In genomic region chr19:58860255-58861173, GRCm38 (mm10) we compare ENCODE assay signal across 8 mouse cellular contexts.
DNase-seq lines count a peak whose midpoint lies in the region; ATAC-seq and TF ChIP-seq lines count a peak whose summit lies in the region.

No protein-coding gene starts in this region.

- ATAC-seq in embryonic facial prominence, embryonic 13.5 days (ENCODE audit: insufficient number of reproducible peaks, insufficient read depth, low FRiP score, low TSS enrichment, low read depth): peak; percentile 78; the same call in 1 of the 2 replicates
- peak; percentile 86 for ATAC-seq in limb, embryonic 12.5 days (ENCODE audit: insufficient number of reproducible peaks, insufficient read depth, low FRiP score, low TSS enrichment, low read depth)
- peak; percentile 90 for ATAC-seq in midbrain, embryonic 13.5 days

- peak overlapping the region; percentile 9; the same call in 1 of the 2 replicates for H3K4me3 ChIP-seq in thymus, adult 2 months (ENCODE audit: control insufficient read depth, insufficient read depth, low read length)
- peak overlapping the region; percentile 62 for H3K4me3 ChIP-seq in embryonic facial prominence, embryonic 13.5 days
- H3K4me3 ChIP-seq in limb, embryonic 12.5 days (replicated peaks): peak overlapping the region; percentile 62
- H3K4me3 ChIP-seq in midbrain, embryonic 13.5 days (replicated peaks): peak overlapping the region; percentile 56

- no peaks in the 10 kb centered on the region for H3K9me3 ChIP-seq in embryonic facial prominence, embryonic 13.5 days
- peaks cover 4% of the 10 kb centered on the region; the same call in 1 of the 2 replicates for H3K9me3 ChIP-seq in limb, embryonic 12.5 days
- no peaks in the 10 kb centered on the region for H3K9me3 ChIP-seq in midbrain, embryonic 13.5 days

- 7% methylated on average over 46 of the region's 46 CpGs for WGBS in thymus, adult 2 months
- WGBS in embryonic facial prominence, embryonic 13.5 days: 1% methylated on average over 46 of the region's 46 CpGs
- WGBS in limb, embryonic 12.5 days: under 1% methylated on average over 46 of the region's 46 CpGs
- WGBS in midbrain, embryonic 13.5 days: under 1% methylated on average over 45 of the region's 46 CpGs

- H3K27ac ChIP-seq in thymus, adult 2 months (ENCODE audit: control insufficient read depth, insufficient read depth, low read length): no peak overlapping the region
- no peak overlapping the region for H3K27ac ChIP-seq in embryonic facial prominence, embryonic 13.5 days
- no peak overlapping the region for H3K27ac ChIP-seq in limb, embryonic 12.5 days
- H3K27ac ChIP-seq in midbrain, embryonic 13.5 days: peak overlapping the region; percentile 70

- no peak for TF ChIP-seq CTCF in thymus, adult 2 months (IDR thresholded peaks at IDR 0.05; ENCODE audit: borderline replicate concordance, control insufficient read depth, extremely low read depth, insufficient read depth, low read length, poor library complexity)

- H3K27me3 ChIP-seq in thymus, adult 2 months (ENCODE audit: control insufficient read depth, insufficient read depth, low read length): peaks cover 13% of the 10 kb centered on the region; the same call in 1 of the 2 replicates
- peaks cover 44% of the 10 kb centered on the region for H3K27me3 ChIP-seq in embryonic facial prominence, embryonic 13.5 days
- H3K27me3 ChIP-seq in limb, embryonic 12.5 days: peaks cover 38% of the 10 kb centered on the region
- H3K27me3 ChIP-seq in midbrain, embryonic 13.5 days: no peaks in the 10 kb centered on the region

- peak overlapping the region; percentile 69 for H3K9ac ChIP-seq in embryonic facial prominence, embryonic 13.5 days
- peak overlapping the region; percentile 60 for H3K9ac ChIP-seq in limb, embryonic 12.5 days (replicated peaks)
- peak overlapping the region; percentile 68 for H3K9ac ChIP-seq in midbrain, embryonic 13.5 days (replicated peaks)

- no peaks in the 10 kb centered on the region for H3K36me3 ChIP-seq in thymus, adult 2 months (ENCODE audit: control insufficient read depth, insufficient read depth, low read length)
- no peaks in the 10 kb centered on the region for H3K36me3 ChIP-seq in embryonic facial prominence, embryonic 13.5 days
- H3K36me3 ChIP-seq in limb, embryonic 12.5 days: no peaks in the 10 kb centered on the region
- no peaks in the 10 kb centered on the region for H3K36me3 ChIP-seq in midbrain, embryonic 13.5 days

- H3K4me1 ChIP-seq in thymus, adult 2 months (replicated peaks; ENCODE audit: control insufficient read depth, insufficient read depth, low read length): peaks cover 9% of the 10 kb centered on the region
- H3K4me1 ChIP-seq in embryonic facial prominence, embryonic 13.5 days: peaks cover 19% of the 10 kb centered on the region
- peaks cover 24% of the 10 kb centered on the region for H3K4me1 ChIP-seq in limb, embryonic 12.5 days (replicated peaks)
- peaks cover 36% of the 10 kb centered on the region for H3K4me1 ChIP-seq in midbrain, embryonic 13.5 days (replicated peaks)

- peak overlapping the region; percentile 96 for H3K4me2 ChIP-seq in embryonic facial prominence, embryonic 13.5 days
- peak overlapping the region; percentile 93 for H3K4me2 ChIP-seq in limb, embryonic 12.5 days
- peak overlapping the region; percentile 69 for H3K4me2 ChIP-seq in midbrain, embryonic 13.5 days (replicated peaks)

- DNase-seq in thymus, adult 2 months: peak; percentile 13
- DNase-seq in thymus, postnatal 10 days (ENCODE audit: low spot score in 2 of 2): no peak
- DNase-seq in heart, adult 9 months (ENCODE audit: low spot score in 2 of 2): peak; percentile 86 to 90
- DNase-seq in kidney, adult 9 months: peak; percentile 92
- peak; percentile 9 for DNase-seq in spleen, adult 12 weeks (ENCODE audit: low spot score)

- TF ChIP-seq POLR2A in thymus, adult 2 months (IDR thresholded peaks at IDR 0.05; ENCODE audit: control insufficient read depth, extremely low read depth, insufficient read depth, low read length, poor library complexity): no peak

Comparison
In these comparisons a context has a peak if more than half of its experiments do, and no peak if none do; other contexts are left out.
1. DNase-seq: peak in thymus, adult 2 months (single experiment), heart, adult 9 months (2 of 2), kidney, adult 9 months (single experiment) and spleen, adult 12 weeks (single experiment); none in thymus, postnatal 10 days (0 of 2).
2. H3K4me3 ChIP-seq: peak in every context shown above with its lines; median percentile 62 in embryonic facial prominence, embryonic 13.5 days; 62 in limb, embryonic 12.5 days; 56 in midbrain, embryonic 13.5 days; 9 in thymus, adult 2 months.
3. Peak in every context shown above with its lines, with median percentiles within 50 percentile points of each other: ATAC-seq, H3K4me2 ChIP-seq and H3K9ac ChIP-seq.